Mouse (Mus musculus): ENCODE data around the gene Ankfn1.

Gene Ankfn1

DNA sequence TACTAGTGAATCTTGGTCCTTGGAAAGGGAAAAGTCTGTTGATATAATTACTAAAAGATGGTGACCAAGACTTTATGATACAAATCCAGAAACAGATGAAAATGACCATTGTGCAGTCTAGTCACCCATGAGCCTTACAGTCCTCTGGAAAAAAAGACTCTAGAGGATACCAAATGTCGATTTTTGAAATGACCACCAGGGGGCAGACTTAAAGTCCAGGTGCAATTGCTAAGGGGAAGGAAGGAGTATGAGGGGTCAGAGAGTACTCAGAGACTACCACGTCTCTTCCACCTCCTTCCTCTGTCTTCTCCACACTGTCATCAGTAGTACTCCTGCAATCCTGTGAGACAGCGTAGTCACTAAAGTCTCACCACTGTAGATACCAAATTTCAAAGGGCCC, 353.1 kb downstream of the Ankfn1 start:
- H3K36me3 ChIP-seq (ENCODE audit: control insufficient read depth, insufficient read depth, low read length, poor library complexity, severe bottlenecking), result no peaks in the 10 kb centered on the region
- DNase-seq (ENCODE audit: low read depth, low spot score), result peak; percentile 5
- H3K27me3 ChIP-seq (ENCODE audit: control insufficient read depth, insufficient read depth, low read length, poor library complexity, severe bottlenecking), result no peaks in the 10 kb centered on the region

DNA sequence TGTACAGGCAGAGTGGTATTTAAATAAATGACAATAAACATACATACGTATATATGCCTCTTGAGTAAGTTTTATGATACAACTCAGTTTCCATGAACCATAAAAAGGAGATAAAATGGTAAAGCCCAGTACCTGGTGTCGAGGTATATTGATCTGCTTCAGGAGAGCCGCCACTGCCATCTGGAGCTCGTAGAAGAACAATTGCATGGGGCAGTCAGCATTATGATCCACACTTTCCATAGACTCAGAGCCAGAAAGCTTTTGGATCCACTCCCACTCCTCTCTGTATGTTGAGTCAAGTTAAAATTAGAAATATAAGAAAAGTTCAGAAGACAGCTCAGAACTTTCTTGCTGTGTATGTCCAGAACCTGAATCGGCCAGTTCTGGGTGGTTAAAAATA, 354.8 kb downstream of the Ankfn1 start:
- Histone ChIP-seq H3K36me3 (ENCODE audit: control insufficient read depth, insufficient read depth, low read length, poor library complexity, severe bottlenecking) (no peaks in the 10 kb centered on the region), H3K27me3 (ENCODE audit: control insufficient read depth, insufficient read depth, low read length, poor library complexity, severe bottlenecking) (no peaks in the 10 kb centered on the region)
- DNase-seq (ENCODE audit: low read depth, low spot score), result no peak

DNA sequence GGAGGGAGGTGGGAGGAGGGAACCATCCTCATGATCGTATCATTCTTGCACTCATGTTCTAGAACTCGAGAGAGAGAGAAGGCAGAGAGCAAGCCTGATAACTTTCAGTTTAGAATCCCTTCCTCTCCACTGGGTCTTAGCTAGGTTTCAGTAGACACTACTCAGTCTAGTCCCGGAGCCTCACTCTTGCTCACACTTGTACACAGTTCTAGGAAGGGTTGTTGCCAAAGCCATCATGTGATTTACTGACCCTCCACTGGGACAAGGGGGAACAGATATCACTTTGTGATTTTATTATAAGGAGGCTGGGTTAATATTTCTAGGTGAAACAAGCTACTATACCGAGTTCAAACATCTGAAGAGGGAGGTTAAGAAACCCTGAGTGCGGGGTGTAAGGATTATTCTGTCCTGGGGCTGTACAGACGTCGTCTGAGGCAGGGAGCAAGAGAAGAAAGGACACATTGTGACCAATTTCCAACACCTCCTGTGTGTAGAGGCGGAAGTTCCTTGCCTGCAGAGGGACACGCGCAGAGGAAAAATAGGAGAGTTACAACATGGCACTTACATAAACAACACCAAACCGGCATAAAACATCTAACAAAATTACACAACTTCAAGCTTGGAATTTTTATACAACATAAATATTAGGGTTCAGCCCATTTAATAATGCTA, 356.6 kb downstream of the Ankfn1 start:
- DNase-seq (ENCODE audit: low read depth, low spot score), result no peak
- no peaks in the 10 kb centered on the region for H3K27me3 ChIP-seq (ENCODE audit: control insufficient read depth, insufficient read depth, low read length, poor library complexity, severe bottlenecking)
- no peaks in the 10 kb centered on the region for H3K36me3 ChIP-seq (ENCODE audit: control insufficient read depth, insufficient read depth, low read length, poor library complexity, severe bottlenecking)

DNA sequence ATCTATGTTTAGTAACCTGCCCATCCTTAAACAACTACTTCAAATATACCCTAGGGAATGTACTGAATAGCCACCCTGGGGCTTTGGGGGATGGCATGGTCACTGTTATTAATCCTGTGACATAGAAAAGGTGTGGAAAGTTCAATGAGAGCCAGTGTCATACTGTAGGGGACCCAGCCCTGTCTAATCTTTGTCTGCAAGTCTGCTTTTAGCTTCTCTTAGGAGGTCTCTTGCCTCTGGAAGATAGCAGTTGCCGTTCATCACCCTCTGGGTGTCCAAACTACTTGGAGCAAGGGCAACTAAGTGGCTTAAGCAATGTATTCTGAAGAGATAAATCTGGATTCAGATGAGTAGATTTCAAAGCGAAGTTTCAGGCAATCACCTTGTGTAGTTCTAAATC, 357.6 kb downstream of the Ankfn1 start:
- Histone ChIP-seq H3K27me3 (ENCODE audit: control insufficient read depth, insufficient read depth, low read length, poor library complexity, severe bottlenecking) (no peaks in the 10 kb centered on the region), H3K36me3 (ENCODE audit: control insufficient read depth, insufficient read depth, low read length, poor library complexity, severe bottlenecking) (no peaks in the 10 kb centered on the region)
- no peak for DNase-seq (ENCODE audit: low read depth, low spot score)

DNA sequence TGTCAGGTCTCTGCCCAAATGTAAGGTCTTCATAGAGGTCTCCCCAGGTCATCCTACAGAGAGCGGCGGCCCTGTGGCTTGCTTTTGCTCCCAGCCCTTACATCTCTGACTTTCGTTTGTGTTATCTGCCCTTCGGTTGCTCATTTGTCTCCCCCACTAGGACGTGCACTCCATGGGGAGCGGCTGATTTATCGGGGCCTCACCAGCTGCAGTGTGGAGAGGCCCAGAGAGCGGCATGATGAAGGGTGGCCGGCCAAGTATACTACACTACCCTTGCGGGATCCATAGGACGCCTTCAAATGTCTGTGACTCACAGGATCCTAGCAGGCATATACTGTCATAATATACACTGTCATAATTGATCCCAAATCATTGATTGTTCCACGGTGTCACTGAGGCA, 358.8 kb downstream of the Ankfn1 start:
- H3K27me3 ChIP-seq (ENCODE audit: control insufficient read depth, insufficient read depth, low read length, poor library complexity, severe bottlenecking), result no peaks in the 10 kb centered on the region
- DNase-seq (ENCODE audit: low read depth, low spot score), result no peak
- H3K36me3 ChIP-seq (ENCODE audit: control insufficient read depth, insufficient read depth, low read length, poor library complexity, severe bottlenecking), result no peaks in the 10 kb centered on the region

DNA sequence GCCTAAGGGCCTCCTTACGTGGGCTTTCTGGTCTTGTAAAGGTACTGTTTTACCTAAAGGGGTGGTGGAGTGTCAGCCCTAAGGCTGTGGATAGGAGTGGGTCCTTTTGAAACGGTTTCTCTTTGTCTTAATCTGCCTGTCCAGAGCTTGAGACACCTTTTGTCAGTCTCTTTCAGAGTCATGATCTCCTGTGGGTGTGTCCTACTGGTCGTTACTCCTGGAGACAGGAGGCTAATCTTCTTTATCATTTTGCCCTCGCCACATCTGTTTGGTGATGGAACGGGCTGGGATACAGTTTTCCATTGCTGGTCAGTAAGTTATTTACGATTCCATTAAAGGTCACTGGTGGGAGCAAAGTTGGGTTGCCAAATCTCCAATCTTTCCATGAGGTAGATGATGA, 360.7 kb downstream of the Ankfn1 start:
- DNase-seq (ENCODE audit: low read depth, low spot score), result no peak
- Histone ChIP-seq H3K27me3 (ENCODE audit: control insufficient read depth, insufficient read depth, low read length, poor library complexity, severe bottlenecking) (no peaks in the 10 kb centered on the region), H3K36me3 (ENCODE audit: control insufficient read depth, insufficient read depth, low read length, poor library complexity, severe bottlenecking) (no peaks in the 10 kb centered on the region)

DNA sequence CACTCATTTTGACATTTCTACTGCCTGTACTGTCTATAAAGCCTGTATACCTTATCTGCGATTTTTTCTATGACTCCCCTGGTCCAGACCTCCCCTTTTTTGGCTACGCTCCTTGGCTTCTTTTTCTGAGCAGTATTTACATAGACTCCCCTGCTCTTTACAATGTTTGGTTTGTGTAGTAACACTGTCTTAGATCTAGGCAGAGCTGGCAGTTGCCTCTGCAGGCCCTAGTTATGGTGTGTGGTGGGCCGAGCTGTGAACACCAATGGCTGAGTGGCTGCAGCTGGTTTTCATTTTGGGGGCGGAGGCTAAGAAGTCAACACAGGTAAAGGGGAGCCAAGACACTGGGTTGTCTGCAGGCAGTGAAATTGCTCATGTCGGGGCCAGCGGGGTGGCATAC, 368.7 kb downstream of the Ankfn1 start:
- Histone ChIP-seq H3K36me3 (ENCODE audit: control insufficient read depth, insufficient read depth, low read length, poor library complexity, severe bottlenecking) (no peaks in the 10 kb centered on the region), H3K27me3 (ENCODE audit: control insufficient read depth, insufficient read depth, low read length, poor library complexity, severe bottlenecking) (no peaks in the 10 kb centered on the region)
- no peak for DNase-seq (ENCODE audit: low read depth, low spot score)

DNA sequence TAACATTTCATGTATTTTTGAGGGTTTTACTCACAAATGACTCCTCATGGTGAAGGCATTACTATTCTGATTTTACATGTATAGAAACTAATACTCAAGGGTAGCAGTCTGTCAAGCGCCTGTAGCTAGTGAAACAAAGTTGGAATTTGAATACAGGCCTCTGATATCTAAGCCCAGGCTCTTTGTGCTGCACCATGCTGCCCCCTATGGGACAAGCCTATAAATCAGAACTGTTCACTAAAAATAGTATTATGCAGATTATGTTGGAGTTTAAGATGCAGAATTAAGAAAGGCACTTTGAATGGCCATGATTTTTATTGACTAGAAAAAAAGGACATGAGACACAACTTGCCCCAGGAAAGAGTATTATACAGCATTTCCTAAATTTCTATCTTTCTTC, 373.0 kb downstream of the Ankfn1 start:
- Histone ChIP-seq H3K27me3 (ENCODE audit: control insufficient read depth, insufficient read depth, low read length, poor library complexity, severe bottlenecking) (no peaks in the 10 kb centered on the region), H3K36me3 (ENCODE audit: control insufficient read depth, insufficient read depth, low read length, poor library complexity, severe bottlenecking) (no peaks in the 10 kb centered on the region)
- no peak for DNase-seq (ENCODE audit: low read depth, low spot score)

DNA sequence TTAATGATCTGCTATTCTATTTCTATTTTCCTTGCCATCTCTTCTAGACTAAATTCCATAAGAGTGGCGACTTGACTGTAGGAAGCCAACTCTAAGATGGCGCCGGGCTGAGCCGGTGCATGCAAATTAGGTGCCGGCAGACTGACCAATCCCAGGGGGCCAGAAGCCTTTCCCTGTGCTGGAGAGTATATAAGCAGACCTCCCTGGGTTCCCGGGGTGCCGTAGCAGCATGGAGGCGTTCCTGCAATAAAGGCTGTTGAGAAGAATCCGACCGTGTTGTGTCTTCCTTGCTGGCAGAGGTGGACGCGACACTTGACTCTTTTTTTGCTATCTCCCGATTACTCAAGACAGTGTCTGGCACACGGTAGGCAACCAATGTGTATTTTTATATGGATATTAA, 374.0 kb downstream of the Ankfn1 start:
- no peak for DNase-seq (ENCODE audit: low read depth, low spot score)
- Histone ChIP-seq H3K27me3 (ENCODE audit: control insufficient read depth, insufficient read depth, low read length, poor library complexity, severe bottlenecking) (no peaks in the 10 kb centered on the region), H3K36me3 (ENCODE audit: control insufficient read depth, insufficient read depth, low read length, poor library complexity, severe bottlenecking) (no peaks in the 10 kb centered on the region)

DNA sequence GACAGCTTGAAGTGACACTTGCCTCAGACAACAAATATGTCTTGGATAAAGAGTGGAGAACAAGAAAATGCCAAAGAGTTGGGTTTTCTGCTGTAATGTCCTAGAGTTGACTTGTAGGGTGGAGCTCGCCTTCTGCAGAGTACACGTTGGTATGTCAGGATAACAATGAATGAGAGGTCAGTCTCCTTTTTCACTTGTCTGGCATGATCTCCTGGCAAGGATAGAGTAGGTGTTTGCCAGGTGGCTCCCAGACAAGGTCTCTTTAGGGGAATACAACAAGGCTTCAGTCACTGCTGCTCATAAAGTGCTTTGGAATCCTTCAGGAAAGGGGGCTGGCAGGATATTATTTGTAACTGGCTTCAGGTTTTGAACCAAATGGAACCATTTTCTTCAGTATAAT, 388.6 kb downstream of the Ankfn1 start:
- no peak for DNase-seq (ENCODE audit: low read depth, low spot score)
- Histone ChIP-seq H3K27me3 (ENCODE audit: control insufficient read depth, insufficient read depth, low read length, poor library complexity, severe bottlenecking) (no peaks in the 10 kb centered on the region), H3K36me3 (ENCODE audit: control insufficient read depth, insufficient read depth, low read length, poor library complexity, severe bottlenecking) (no peaks in the 10 kb centered on the region)

DNA sequence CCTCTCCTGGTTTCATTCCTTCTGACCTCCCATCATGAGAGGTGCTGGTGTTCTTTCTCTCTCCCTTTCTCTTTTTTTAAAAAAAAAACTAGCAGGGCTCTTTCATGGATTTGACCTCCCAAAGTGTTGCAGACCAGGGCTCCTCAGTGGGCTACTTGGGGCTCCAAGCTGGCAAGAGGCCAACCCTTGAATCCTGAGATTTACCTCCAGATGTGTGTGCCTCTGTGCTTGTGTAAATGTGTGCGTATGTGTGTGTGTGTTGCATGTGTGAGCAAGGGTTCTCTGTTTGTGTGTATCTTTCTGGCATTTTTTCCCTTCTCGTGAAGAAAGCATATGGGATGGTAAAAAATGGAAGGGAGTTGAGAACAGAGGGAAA, 394.8 kb downstream of the Ankfn1 start:
- Histone ChIP-seq H3K36me3 (ENCODE audit: control insufficient read depth, insufficient read depth, low read length, poor library complexity, severe bottlenecking) (no peaks in the 10 kb centered on the region), H3K27me3 (ENCODE audit: control insufficient read depth, insufficient read depth, low read length, poor library complexity, severe bottlenecking) (no peaks in the 10 kb centered on the region)
- DNase-seq (ENCODE audit: low read depth, low spot score), result no peak

DNA sequence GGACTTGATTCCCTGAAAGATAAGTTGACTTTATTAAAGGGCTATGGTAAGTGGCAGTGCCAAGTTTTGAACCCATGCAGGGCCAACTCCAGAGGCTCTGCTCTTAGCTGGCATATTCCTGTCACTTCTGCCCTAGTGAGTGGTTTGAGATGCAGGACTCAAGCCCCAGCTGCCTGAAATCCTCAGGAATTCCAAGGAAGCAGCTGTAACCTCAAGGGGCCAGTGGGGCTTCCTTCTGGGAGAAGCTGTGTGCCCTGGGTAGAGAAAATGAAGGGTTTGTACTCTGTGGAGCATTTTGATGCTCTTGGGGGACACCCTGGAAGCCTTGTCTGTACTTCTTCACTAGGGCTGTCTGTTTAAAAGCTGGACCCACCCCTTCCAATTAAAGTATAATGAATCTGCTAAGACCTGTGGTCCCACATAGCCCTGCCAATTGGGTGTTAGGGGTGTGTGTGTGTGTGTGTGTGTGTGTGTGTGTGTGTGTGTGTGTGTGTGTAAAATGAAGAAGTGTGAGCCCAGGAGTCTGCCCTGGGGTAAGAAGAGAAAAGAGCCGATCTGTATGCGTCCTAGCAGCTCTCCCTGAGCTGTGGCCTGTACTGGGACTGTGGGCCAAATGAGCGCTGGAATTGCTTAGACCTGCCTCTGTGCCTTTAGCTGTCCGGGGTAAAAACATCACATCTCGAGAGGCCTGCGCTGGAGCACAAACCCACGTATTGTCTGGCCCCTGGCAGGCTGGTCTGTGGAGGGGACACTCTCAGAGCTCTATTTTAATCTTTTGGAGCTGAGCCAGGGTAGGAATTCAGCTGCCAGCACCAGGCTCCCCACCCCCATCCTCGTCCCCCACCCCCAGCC, 395.4 kb downstream of the Ankfn1 start:
- H3K36me3 ChIP-seq (ENCODE audit: control insufficient read depth, insufficient read depth, low read length, poor library complexity, severe bottlenecking), result no peaks in the 10 kb centered on the region
- DNase-seq (ENCODE audit: low read depth, low spot score), result no peak

DNA sequence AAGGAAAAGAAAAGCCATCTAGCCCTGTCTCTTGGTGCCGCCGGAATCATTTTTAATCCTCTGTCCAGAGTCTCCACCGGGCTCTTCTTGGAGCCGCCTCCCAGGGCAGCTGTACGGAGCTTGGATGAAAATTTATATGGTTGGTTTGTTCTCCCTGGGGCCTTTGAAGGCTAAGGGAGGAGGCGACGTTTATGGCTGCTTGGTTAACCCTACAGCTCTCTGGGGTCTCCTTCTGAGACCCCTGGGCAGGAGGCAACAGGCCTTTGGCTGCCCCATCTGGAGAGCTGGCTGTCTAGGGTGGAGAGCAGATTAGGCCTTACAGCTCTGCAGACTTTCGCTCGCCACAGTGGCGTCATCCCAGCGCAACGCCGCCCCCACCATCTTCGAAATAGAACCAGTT, 406.5 kb downstream of the Ankfn1 start:
- no peak for DNase-seq (ENCODE audit: low read depth, low spot score)
- no peaks in the 10 kb centered on the region for H3K27me3 ChIP-seq (ENCODE audit: control insufficient read depth, insufficient read depth, low read length, poor library complexity, severe bottlenecking)
- no peaks in the 10 kb centered on the region for H3K36me3 ChIP-seq (ENCODE audit: control insufficient read depth, insufficient read depth, low read length, poor library complexity, severe bottlenecking)

More for the DNA sequence above, 395.4 kb downstream of the Ankfn1 start:
- no peaks in the 10 kb centered on the region for H3K27me3 ChIP-seq (ENCODE audit: control insufficient read depth, insufficient read depth, low read length, poor library complexity, severe bottlenecking)

DNA sequence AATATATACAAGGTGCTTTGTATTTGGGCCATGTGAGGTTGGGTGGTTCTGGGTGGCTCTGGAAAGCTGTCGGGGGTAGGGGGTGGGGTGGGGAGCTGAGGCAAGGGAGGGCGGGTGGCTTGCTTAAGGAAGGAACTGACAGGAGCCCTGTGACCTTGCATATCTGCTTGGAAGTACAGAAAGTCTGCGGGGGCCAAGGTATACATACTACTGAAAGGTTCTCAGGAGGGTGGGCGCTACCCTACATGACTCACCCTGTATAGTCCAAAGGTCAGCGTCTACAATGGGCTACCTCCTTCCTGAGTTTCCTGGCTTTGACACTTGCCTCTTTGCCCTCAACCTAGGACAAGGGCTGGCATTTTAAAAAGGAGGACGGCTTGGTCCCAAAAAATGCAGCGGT, 407.1 kb downstream of the Ankfn1 start:
- Histone ChIP-seq H3K27me3 (ENCODE audit: control insufficient read depth, insufficient read depth, low read length, poor library complexity, severe bottlenecking) (no peaks in the 10 kb centered on the region), H3K36me3 (ENCODE audit: control insufficient read depth, insufficient read depth, low read length, poor library complexity, severe bottlenecking) (no peaks in the 10 kb centered on the region)
- no peak for DNase-seq (ENCODE audit: low read depth, low spot score)

DNA sequence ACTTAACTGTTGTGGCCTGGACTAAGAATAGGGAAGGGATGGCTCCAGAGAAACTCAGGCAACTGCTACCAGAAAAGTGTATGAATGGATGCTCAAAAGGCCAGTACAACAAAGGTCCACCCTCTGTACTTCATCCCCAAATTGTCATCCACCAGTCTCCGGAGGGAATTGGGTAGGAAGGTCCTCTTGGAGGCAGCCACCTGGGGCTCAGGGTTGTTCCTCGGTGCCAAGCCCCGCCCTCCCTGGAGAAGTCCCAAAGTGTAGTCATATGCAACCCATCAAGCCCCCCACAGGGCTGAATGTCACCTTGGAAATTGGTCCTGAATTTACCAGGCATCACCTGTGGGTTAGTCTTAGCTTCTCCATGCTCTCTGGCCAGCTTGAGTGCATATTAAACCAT, 413.5 kb downstream of the Ankfn1 start:
- DNase-seq (ENCODE audit: low read depth, low spot score), result no peak
- Histone ChIP-seq H3K36me3 (ENCODE audit: control insufficient read depth, insufficient read depth, low read length, poor library complexity, severe bottlenecking) (no peaks in the 10 kb centered on the region), H3K27me3 (ENCODE audit: control insufficient read depth, insufficient read depth, low read length, poor library complexity, severe bottlenecking) (no peaks in the 10 kb centered on the region)

Measured in splenic B cell, adult 2 months (primary cell).